Mouse (Mus musculus) intestine, postnatal 0 days (tissue): ENCODE measurements around the gene Plekhj1. TPM values are rescaled to one million over a fixed set of nuclear protein-coding genes. Genes with fewer than 3 reads are reported as not detected.

ENCODE experiments used
- ATAC-seq: fragments of 200-750 bp; cut with Nextera tagmentation; 2 replicates; pipeline ENCODE4 v1.8.0; 2017; ENCODE audit warnings: mild to moderate bottlenecking, moderate TSS enrichment, moderate library complexity
- H3K27ac ChIP-seq: fragments of 300-500 bp; sonication (generic); 2 replicates; pipeline ENCODE4 v1.5.1; 2014; ENCODE audit warnings: mild to moderate bottlenecking, low read depth, low read length, moderate library complexity
- H3K27me3 ChIP-seq: fragments of 300-500 bp; sonication (generic); replicated peaks from 2 replicates; pipeline ENCODE4 v1.6.1; 2014; ENCODE audit warnings: low read length, mixed read lengths; ENCODE audit not compliant: control insufficient read depth, insufficient read depth
- H3K36me3 ChIP-seq: fragments of 300-500 bp; sonication (generic); 2 replicates; pipeline ENCODE4 v1.6.1; 2014; ENCODE audit warnings: mild to moderate bottlenecking, moderate library complexity; ENCODE audit not compliant: control insufficient read depth, insufficient read depth
- H3K4me1 ChIP-seq: fragments of 300-500 bp; sonication (generic); replicated peaks from 2 replicates; pipeline ENCODE4 v1.6.1; 2014; ENCODE audit warnings: antibody characterized with exemption, low read length, mixed read lengths; ENCODE audit not compliant: control insufficient read depth, insufficient read depth
- H3K4me2 ChIP-seq: fragments of 300-500 bp; sonication (generic); replicated peaks from 2 replicates; pipeline ENCODE4 v1.6.1; 2014; ENCODE audit warnings: low read depth, mild to moderate bottlenecking, moderate library complexity
- H3K4me3 ChIP-seq: fragments of 300-500 bp; sonication (generic); 2 replicates; pipeline ENCODE4 v1.5.1; 2014; ENCODE audit warnings: low read depth, low read length
- H3K9ac ChIP-seq: fragments of 300-500 bp; sonication (generic); 2 replicates; pipeline ENCODE4 v1.6.1; 2014; ENCODE audit warnings: mild to moderate bottlenecking, low read depth, low read length
- H3K9me3 ChIP-seq: fragments of 300-500 bp; sonication (generic); 2 replicates; pipeline ENCODE4 v1.6.1; 2016; ENCODE audit warnings: mixed run types; ENCODE audit not compliant: control insufficient read depth
- CTCF ChIP-seq: sonication (generic); IDR thresholded peaks from 2 replicates; pipeline ENCODE4 v1.5.1; 2016; ENCODE audit warnings: low read depth, mild to moderate bottlenecking, control low read depth, antibody characterized with exemption, moderate library complexity
- WGBS: fragments of 180-500 bp; shearing (Covaris S2); extraction: QIAGEN DNeasy Blood & Tissue Kit; methylation state at CpG from one replicate; pipeline ENCODE4 v1.1.7; 2014; 5-methylcytosine and 5-hydroxymethylcytosine counted together
- polyA plus RNA-seq: library from polyadenylated mRNA; unstranded; fragments of >200 nt; fragmentation: Nextera tagmentation; extraction: Ambion mirVana; gene quantifications from 2 replicates; pipeline ENCODE4 v1.2.1, GENCODE M21; 2015

Gene Plekhj1
- polyA plus RNA-seq, 1 experiment from 2014 or later: 60.9 TPM

- Histone ChIP-seq H3K4me1 (0 out of 2 replicates have a peak, but pooled peaks cover 13% of the 10 kb centered on the region), H3K27ac (no peak overlapping the region), H3K36me3 (peaks cover 20% of the 10 kb centered on the region), H3K9ac (0 out of 2 replicates have a peak overlapping the region, but pooled peaks have one; percentile 17), H3K4me2 (peak overlapping the region; percentile 44), H3K27me3 (peaks cover 20% of the 10 kb centered on the region), H3K4me3 (no peak overlapping the region), H3K9me3 (no peaks in the 10 kb centered on the region)
- WGBS: 29% methylated on average over 40 of the region's 40 CpGs
- no peak for ATAC-seq
- TF ChIP-seq CTCF: no peak
These were observed 9.9 kb upstream of the Plekhj1 start for GRCm38 (mm10) chr10:80808099-80808984.

- H3K4me3 ChIP-seq: peak overlapping the region; percentile 41
- peak overlapping the region; percentile 35; the same call in 1 of the 2 replicates for H3K27ac ChIP-seq
- H3K36me3 ChIP-seq: peaks cover 32% of the 10 kb centered on the region
- 0 out of 2 replicates have a peak, but pooled peaks cover 13% of the 10 kb centered on the region for H3K4me1 ChIP-seq
- peak; percentile 48 for ATAC-seq
- H3K9me3 ChIP-seq: no peaks in the 10 kb centered on the region
- no peak for TF ChIP-seq CTCF
- WGBS: 2% methylated on average over 57 of the region's 58 CpGs
- peak overlapping the region; percentile 40; the same call in 1 of the 2 replicates for H3K9ac ChIP-seq
- H3K27me3 ChIP-seq: peaks cover 20% of the 10 kb centered on the region
- H3K4me2 ChIP-seq: peak overlapping the region; percentile 87
These were observed 8.7 kb upstream of the Plekhj1 start for GRCm38 (mm10) chr10:80807057-80807627.

GRCm38 (mm10) chr10:80806341-80807056 is 8.1 kb upstream of the Plekhj1 start:
- no peak for ATAC-seq
- no peak for TF ChIP-seq CTCF
- Histone ChIP-seq H3K4me3 (peak overlapping the region; percentile 41), H3K27ac (0 out of 2 replicates have a peak overlapping the region, but pooled peaks have one; percentile 35), H3K4me1 (0 out of 2 replicates have a peak, but pooled peaks cover 13% of the 10 kb centered on the region), H3K36me3 (peaks cover 38% of the 10 kb centered on the region), H3K27me3 (peaks cover 20% of the 10 kb centered on the region), H3K9ac (0 out of 2 replicates have a peak overlapping the region, but pooled peaks have one; percentile 40), H3K9me3 (no peaks in the 10 kb centered on the region), H3K4me2 (peak overlapping the region; percentile 87)
- 58% methylated on average over 34 of the region's 34 CpGs for WGBS

- Histone ChIP-seq H3K9me3 (no peaks in the 10 kb centered on the region), H3K4me3 (no peak overlapping the region), H3K27ac (no peak overlapping the region), H3K36me3 (peaks cover 44% of the 10 kb centered on the region), H3K9ac (no peak overlapping the region), H3K4me1 (0 out of 2 replicates have a peak, but pooled peaks cover 13% of the 10 kb centered on the region), H3K4me2 (no peak overlapping the region), H3K27me3 (peaks cover 20% of the 10 kb centered on the region)
- TF ChIP-seq CTCF: peak; percentile 84
- WGBS: 17% methylated on average over 3 of the region's 3 CpGs
- peak; percentile 51; the same call in 1 of the 2 replicates for ATAC-seq
These were observed 7.5 kb upstream of the Plekhj1 start for GRCm38 (mm10) chr10:80805925-80806324.

- Histone ChIP-seq H3K27ac (no peak overlapping the region), H3K9ac (no peak overlapping the region), H3K36me3 (peaks cover 44% of the 10 kb centered on the region), H3K4me3 (no peak overlapping the region), H3K4me1 (0 out of 2 replicates have a peak, but pooled peaks cover 11% of the 10 kb centered on the region), H3K9me3 (no peaks in the 10 kb centered on the region), H3K4me2 (no peak overlapping the region), H3K27me3 (peaks cover 20% of the 10 kb centered on the region)
- no peak for TF ChIP-seq CTCF
- ATAC-seq: no peak
- 82% methylated on average over 5 of the region's 5 CpGs for WGBS
These were observed 6.9 kb upstream of the Plekhj1 start for GRCm38 (mm10) chr10:80805322-80805721.
